Mouse (Mus musculus): ENCODE measurements around the gene Sorbs1. TPM values are rescaled to one million over a fixed set of nuclear protein-coding genes. Genes with fewer than 3 reads are reported as not detected.

The Sorbs1 gene
- polyA plus RNA-seq, 1 experiment = 84.4 TPM

DNA sequence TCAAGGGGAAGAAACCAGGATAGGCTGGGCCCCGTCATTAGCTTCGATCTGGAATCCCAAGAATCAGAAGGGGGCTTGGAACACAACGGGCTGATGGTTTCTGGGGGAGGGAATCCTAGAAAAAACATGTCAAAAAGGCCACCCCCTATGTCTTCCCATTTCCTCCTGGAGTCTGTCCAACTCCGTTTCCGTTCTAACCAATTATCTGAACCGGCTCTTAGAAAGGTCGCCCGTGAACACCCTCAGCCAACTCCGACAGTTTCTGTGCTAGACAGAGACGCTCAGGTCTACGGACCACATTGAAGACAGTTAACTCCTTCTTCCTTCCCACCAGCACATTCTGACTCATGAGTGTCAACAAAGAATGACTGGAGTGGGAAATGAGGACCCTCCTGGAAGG is 107.8 kb downstream of the Sorbs1 start:
- no peak for TF ChIP-seq EP300 (IDR thresholded peaks at IDR 0.05; ENCODE audit: insufficient read depth, low read depth, low read length)
- TF ChIP-seq CTCF (IDR thresholded peaks at IDR 0.05; ENCODE audit: low read depth, low read length) = no peak
- no peak for TF ChIP-seq POLR2A (IDR thresholded peaks at IDR 0.05; ENCODE audit: insufficient read depth, low read length)
- H3K27ac ChIP-seq (ENCODE audit: insufficient read depth, low read length) = no peak overlapping the region
- no peak overlapping the region for H3K9ac ChIP-seq (ENCODE audit: low read depth, poor library complexity, severe bottlenecking)

DNA sequence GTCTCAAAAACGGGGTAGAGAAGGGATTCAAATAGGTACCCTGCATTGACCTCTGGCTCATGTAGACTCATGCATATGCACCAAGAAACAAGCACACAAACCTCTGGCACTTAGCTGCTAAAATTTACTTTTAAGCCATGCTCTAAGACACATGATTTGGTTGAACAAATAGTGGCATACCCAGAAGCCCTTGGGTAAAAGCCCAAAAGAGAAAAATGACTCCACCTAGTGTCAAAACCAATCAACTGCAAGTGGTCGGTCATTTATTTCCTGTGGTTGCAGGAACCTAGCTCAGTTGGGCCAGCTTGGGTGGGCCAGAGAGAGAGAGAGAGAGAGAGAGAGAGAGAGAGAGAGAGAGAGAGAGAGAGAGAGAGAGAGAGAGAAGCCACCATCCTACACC is 109.0 kb downstream of the Sorbs1 start:
- no peaks in the 10 kb centered on the region for H3K4me1 ChIP-seq (ENCODE audit: control insufficient read depth, insufficient read depth, low read length)
- H3K9ac ChIP-seq (ENCODE audit: low read depth, poor library complexity, severe bottlenecking) = no peak overlapping the region
- H3K27me3 ChIP-seq (ENCODE audit: control insufficient read depth, insufficient read depth, low read length, poor library complexity, severe bottlenecking) = no peaks in the 10 kb centered on the region
- TF ChIP-seq CTCF (IDR thresholded peaks at IDR 0.05; ENCODE audit: low read depth, low read length) (no peak), POLR2A (IDR thresholded peaks at IDR 0.05; ENCODE audit: insufficient read depth, low read length) (no peak), EP300 (IDR thresholded peaks at IDR 0.05; ENCODE audit: insufficient read depth, low read depth, low read length) (no peak)
- H3K4me3 ChIP-seq (ENCODE audit: low read depth, low read length) = no peak overlapping the region
- H3K27ac ChIP-seq (ENCODE audit: insufficient read depth, low read length) = no peak overlapping the region
- H3K36me3 ChIP-seq (ENCODE audit: control insufficient read depth, insufficient read depth, low read length, poor library complexity, severe bottlenecking) = no peaks in the 10 kb centered on the region
- no peaks in the 10 kb centered on the region for H3K9me3 ChIP-seq (replicated peaks; ENCODE audit: control insufficient read depth, insufficient read depth, low read length, poor library complexity, severe bottlenecking)

More for the DNA sequence above, 107.8 kb downstream of the Sorbs1 start:
- no peaks in the 10 kb centered on the region for H3K36me3 ChIP-seq (ENCODE audit: control insufficient read depth, insufficient read depth, low read length, poor library complexity, severe bottlenecking)
- no peaks in the 10 kb centered on the region for H3K27me3 ChIP-seq (ENCODE audit: control insufficient read depth, insufficient read depth, low read length, poor library complexity, severe bottlenecking)
- H3K4me3 ChIP-seq (ENCODE audit: low read depth, low read length) = no peak overlapping the region
- H3K4me1 ChIP-seq (ENCODE audit: control insufficient read depth, insufficient read depth, low read length) = no peaks in the 10 kb centered on the region
- no peaks in the 10 kb centered on the region for H3K9me3 ChIP-seq (replicated peaks; ENCODE audit: control insufficient read depth, insufficient read depth, low read length, poor library complexity, severe bottlenecking)

DNA sequence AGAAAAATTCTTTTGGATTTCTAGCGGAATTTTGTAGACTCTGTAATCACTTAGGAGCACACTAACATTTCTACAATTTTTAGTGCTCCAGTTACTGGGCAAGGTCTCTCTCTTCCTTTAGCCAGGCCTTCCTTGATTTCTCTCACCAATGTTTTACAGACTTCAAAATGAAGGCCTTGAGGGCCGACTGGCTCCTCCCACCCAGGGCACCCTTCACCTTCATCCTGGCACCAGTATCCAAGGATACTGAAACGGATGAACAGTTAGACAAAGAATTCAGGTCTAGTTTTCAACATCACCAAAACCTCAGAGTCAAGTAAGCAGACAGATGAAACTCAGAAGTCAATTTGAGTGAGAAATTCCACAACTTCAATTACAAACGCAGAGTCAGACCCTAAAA is 109.6 kb downstream of the Sorbs1 start:
- Histone ChIP-seq H3K9ac (ENCODE audit: low read depth, poor library complexity, severe bottlenecking) (no peak overlapping the region), H3K36me3 (ENCODE audit: control insufficient read depth, insufficient read depth, low read length, poor library complexity, severe bottlenecking) (no peaks in the 10 kb centered on the region), H3K27ac (ENCODE audit: insufficient read depth, low read length) (no peak overlapping the region), H3K9me3 (replicated peaks; ENCODE audit: control insufficient read depth, insufficient read depth, low read length, poor library complexity, severe bottlenecking) (no peaks in the 10 kb centered on the region), H3K4me1 (ENCODE audit: control insufficient read depth, insufficient read depth, low read length) (no peaks in the 10 kb centered on the region), H3K27me3 (ENCODE audit: control insufficient read depth, insufficient read depth, low read length, poor library complexity, severe bottlenecking) (no peaks in the 10 kb centered on the region), H3K4me3 (ENCODE audit: low read depth, low read length) (no peak overlapping the region)
- TF ChIP-seq POLR2A (IDR thresholded peaks at IDR 0.05; ENCODE audit: insufficient read depth, low read length) (no peak), EP300 (IDR thresholded peaks at IDR 0.05; ENCODE audit: insufficient read depth, low read depth, low read length) (no peak), CTCF (IDR thresholded peaks at IDR 0.05; ENCODE audit: low read depth, low read length) (no peak)

DNA sequence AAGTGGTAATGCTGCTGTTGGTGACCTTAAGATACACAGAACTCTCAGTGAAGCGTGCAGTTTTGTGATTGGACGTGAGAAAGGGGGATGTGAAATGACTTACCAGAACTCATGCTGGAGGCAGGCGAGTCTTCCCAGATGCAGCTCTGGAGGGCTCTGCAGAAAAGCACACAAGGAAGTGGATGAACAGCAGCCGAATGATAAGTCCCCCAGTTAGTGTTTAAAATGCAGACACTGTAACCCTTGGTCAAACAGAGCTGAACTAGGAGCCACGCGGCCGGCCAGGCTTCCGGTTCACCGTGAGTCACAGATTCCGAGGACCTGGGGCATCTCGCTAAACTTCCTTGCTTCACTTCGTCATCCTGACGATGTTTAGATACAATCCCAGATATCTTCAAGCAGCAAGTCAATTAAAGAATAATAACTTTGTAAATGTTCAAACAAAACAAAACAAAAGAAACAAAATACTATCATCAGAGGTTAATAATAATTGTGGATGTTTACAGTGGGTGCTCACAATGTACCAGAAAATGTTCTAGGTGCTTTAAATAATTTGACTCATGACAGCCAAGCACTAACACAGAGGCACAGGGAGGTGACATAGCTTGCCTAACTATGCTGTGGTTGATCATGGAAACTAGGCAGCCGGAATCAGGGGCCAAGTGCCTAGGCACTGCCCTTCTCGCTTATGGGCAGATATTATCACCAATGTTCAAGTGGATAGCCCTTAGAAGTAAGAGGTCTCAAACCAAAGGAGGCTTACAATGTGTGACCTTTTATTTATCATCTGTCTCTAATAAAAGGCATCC is 111.2 kb downstream of the Sorbs1 start:
- no peak overlapping the region for H3K27ac ChIP-seq (ENCODE audit: insufficient read depth, low read length)
- no peaks in the 10 kb centered on the region for H3K27me3 ChIP-seq (ENCODE audit: control insufficient read depth, insufficient read depth, low read length, poor library complexity, severe bottlenecking)
- H3K9ac ChIP-seq (ENCODE audit: low read depth, poor library complexity, severe bottlenecking) = no peak overlapping the region
- no peaks in the 10 kb centered on the region for H3K36me3 ChIP-seq (ENCODE audit: control insufficient read depth, insufficient read depth, low read length, poor library complexity, severe bottlenecking)
- H3K4me1 ChIP-seq (ENCODE audit: control insufficient read depth, insufficient read depth, low read length) = no peaks in the 10 kb centered on the region
- TF ChIP-seq EP300 (IDR thresholded peaks at IDR 0.05; ENCODE audit: insufficient read depth, low read depth, low read length) (no peak), CTCF (IDR thresholded peaks at IDR 0.05; ENCODE audit: low read depth, low read length) (no peak), POLR2A (IDR thresholded peaks at IDR 0.05; ENCODE audit: insufficient read depth, low read length) (no peak)
- no peak overlapping the region for H3K4me3 ChIP-seq (ENCODE audit: low read depth, low read length)
- no peaks in the 10 kb centered on the region for H3K9me3 ChIP-seq (replicated peaks; ENCODE audit: control insufficient read depth, insufficient read depth, low read length, poor library complexity, severe bottlenecking)

DNA sequence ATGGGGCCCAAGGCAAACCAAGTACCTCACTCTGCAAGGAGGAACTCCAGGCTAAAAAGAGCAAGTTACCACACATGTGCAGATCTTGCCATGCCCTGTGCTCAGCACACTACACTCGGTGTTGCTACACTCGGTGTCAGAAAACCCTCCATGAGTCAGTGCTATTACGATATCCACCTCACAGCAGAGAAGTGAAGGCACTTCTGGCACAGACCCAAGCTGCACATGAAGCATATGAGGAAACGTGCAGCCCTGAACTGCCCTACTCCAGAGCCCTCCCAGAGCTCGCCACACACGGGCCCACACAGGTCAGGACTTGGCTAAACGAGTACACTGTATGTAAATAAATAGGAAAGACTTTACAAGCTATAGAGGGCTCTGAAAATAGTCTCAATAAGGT is 112.4 kb downstream of the Sorbs1 start:
- Histone ChIP-seq H3K27ac (ENCODE audit: insufficient read depth, low read length) (no peak overlapping the region), H3K4me1 (ENCODE audit: control insufficient read depth, insufficient read depth, low read length) (no peaks in the 10 kb centered on the region), H3K4me3 (ENCODE audit: low read depth, low read length) (no peak overlapping the region), H3K9me3 (replicated peaks; ENCODE audit: control insufficient read depth, insufficient read depth, low read length, poor library complexity, severe bottlenecking) (no peaks in the 10 kb centered on the region), H3K27me3 (ENCODE audit: control insufficient read depth, insufficient read depth, low read length, poor library complexity, severe bottlenecking) (no peaks in the 10 kb centered on the region), H3K36me3 (ENCODE audit: control insufficient read depth, insufficient read depth, low read length, poor library complexity, severe bottlenecking) (no peaks in the 10 kb centered on the region), H3K9ac (ENCODE audit: low read depth, poor library complexity, severe bottlenecking) (no peak overlapping the region)
- TF ChIP-seq EP300 (IDR thresholded peaks at IDR 0.05; ENCODE audit: insufficient read depth, low read depth, low read length) (no peak), POLR2A (IDR thresholded peaks at IDR 0.05; ENCODE audit: insufficient read depth, low read length) (no peak), CTCF (IDR thresholded peaks at IDR 0.05; ENCODE audit: low read depth, low read length) (no peak)

DNA sequence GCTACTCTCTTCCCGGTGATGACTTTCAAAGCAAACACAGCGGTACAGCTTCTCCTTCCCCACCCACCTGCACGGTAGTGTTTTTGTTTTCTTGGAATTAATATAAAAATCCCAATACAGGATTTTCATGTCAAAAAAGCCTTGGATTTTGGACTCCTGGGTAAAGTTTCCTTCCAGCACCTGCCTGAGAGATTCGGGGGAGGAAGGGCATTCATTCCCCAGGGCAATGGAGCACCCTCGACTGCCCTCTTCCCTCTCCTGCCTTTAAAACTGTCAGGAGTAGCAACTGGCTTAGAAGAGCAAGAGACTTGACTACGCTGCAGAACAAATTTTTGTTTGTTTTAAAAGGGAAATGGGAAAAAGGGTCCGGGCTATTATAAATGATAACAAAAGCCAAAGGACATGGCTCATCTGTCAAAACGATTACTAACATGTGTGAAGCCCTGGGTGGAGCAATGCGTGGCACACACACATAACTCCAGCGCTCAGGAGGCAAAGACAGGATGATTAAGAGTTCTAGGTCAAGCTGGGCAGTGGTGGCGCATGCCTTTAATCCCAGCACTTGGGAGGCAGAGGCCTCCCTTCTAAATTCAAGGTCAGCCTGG is 113.1 kb downstream of the Sorbs1 start:
- H3K9ac ChIP-seq (ENCODE audit: low read depth, poor library complexity, severe bottlenecking) = no peak overlapping the region
- H3K36me3 ChIP-seq (ENCODE audit: control insufficient read depth, insufficient read depth, low read length, poor library complexity, severe bottlenecking) = no peaks in the 10 kb centered on the region
- TF ChIP-seq CTCF (IDR thresholded peaks at IDR 0.05; ENCODE audit: low read depth, low read length) (no peak), POLR2A (IDR thresholded peaks at IDR 0.05; ENCODE audit: insufficient read depth, low read length) (no peak), EP300 (IDR thresholded peaks at IDR 0.05; ENCODE audit: insufficient read depth, low read depth, low read length) (no peak)
- H3K4me1 ChIP-seq (ENCODE audit: control insufficient read depth, insufficient read depth, low read length) = no peaks in the 10 kb centered on the region
- no peaks in the 10 kb centered on the region for H3K9me3 ChIP-seq (replicated peaks; ENCODE audit: control insufficient read depth, insufficient read depth, low read length, poor library complexity, severe bottlenecking)
- no peaks in the 10 kb centered on the region for H3K27me3 ChIP-seq (ENCODE audit: control insufficient read depth, insufficient read depth, low read length, poor library complexity, severe bottlenecking)
- no peak overlapping the region for H3K4me3 ChIP-seq (ENCODE audit: low read depth, low read length)
- no peak overlapping the region for H3K27ac ChIP-seq (ENCODE audit: insufficient read depth, low read length)
